Mouse (Mus musculus): Measurements from ENCODE around the gene Cdh4.

Cdh4 gene

DNA sequence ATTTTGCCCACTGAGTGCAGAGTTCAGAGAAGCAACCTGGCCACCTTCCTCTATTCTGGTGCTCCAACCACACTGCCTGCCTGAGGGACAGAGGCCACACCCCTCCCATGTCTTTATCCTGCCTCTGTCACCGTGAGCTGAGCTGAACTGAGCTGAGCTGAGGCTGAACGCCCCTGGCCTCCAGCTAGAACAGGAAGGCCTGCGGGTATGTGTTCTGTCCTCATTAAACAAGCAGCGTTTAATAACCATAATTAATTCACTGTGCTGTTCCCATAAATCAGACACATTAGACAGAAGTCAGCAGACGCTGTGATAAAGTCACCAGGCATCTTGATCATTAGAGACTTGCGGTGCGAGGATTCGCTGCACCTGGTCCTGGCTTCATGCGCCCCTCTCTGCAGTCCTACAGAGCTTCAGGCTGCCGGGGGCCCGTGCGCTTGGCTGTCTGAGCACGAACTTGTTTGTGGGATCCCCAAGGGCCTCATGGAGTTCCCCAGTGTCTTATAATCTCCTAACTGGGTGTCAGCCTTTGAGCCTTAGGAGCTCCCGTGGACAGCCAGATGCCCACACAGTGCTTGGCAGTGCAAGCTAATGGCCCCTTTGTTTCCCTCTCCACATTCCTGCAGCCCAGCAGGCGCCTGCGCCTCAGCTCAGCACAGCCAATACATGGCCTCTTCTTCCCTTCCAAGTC, 291.1 kb downstream of the Cdh4 start:
- DNase-seq (ENCODE audit: low spot score), result no peak

DNA sequence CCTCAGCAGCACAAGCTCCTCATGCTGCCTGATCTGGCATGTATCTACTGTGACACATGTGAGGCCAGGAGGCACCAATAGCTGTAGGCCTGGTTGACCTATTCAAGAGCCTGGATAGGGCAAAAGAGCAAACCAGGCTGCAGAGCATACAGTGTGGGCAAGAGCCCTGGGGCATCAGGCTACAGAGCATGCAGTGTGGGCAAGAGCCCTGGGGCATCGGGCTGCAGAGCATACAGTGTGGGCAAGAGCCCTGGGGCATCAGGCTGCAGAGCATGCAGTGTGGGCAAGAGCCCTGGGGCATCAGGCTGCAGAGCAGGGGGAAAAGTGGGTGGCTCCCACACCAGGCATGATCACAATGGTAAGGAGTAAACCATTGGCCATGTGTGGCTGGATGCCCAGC, 300.2 kb downstream of the Cdh4 start:
- no peak for DNase-seq (ENCODE audit: low spot score)

DNA sequence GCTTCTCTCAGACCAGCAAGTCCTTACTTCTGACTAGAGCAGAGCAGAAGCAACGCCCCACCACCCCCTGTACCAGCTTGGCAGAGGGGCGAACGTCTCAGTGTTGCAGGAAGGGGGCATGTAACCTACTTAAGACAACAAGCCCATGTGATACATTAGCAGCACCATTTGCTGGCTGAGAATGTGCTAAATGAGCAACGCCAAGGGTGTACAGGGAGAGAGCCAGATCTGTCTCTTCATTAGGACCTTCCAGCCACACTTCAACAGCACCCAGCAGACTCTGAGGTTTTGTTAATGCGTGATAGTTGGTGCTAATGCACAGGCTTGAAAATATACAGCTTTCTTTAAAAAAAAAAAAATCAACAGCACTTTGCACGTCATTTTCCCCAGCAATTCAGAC, 300.6 kb downstream of the Cdh4 start:
- DNase-seq (ENCODE audit: low spot score), result no peak

DNA sequence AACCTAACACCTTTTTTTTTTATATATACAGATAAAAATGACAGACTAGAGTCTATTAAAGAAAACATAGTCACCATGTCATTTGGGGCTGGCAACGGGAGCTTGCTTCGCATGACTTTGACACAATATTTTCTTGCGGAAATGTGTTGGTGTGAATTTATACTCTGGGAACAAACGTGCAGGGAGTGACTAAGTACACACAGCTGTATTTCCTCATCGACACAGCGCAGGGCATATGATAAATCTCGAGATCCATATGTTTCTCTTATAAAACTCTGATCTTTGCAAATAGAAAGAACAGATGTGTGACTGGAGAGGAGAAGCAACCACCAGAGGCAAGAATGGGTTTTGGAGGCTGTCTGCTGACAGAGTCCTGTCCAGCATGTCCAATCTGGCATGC, 304.3 kb downstream of the Cdh4 start:
- no peak for DNase-seq (ENCODE audit: low spot score)

DNA sequence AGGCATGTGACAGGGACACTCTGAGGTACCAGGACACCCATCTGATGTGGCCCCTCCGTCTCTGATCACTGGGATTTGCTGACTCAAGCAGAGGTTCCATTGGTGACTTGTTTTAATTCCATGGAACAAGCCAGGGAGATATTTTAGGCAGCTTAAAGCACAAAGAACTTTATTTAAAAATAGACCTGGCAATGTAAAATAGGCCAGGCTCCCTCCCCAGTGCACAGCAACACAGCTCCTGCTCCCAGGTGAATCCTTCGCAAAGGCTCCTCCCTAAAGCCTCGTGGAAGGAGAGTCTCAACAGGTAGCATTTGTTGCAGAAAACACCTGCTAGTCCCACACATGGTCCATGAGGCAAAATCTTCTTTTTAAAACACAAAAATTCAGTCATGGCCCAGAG, 307.2 kb downstream of the Cdh4 start:
- DNase-seq (ENCODE audit: low spot score), result no peak

DNA sequence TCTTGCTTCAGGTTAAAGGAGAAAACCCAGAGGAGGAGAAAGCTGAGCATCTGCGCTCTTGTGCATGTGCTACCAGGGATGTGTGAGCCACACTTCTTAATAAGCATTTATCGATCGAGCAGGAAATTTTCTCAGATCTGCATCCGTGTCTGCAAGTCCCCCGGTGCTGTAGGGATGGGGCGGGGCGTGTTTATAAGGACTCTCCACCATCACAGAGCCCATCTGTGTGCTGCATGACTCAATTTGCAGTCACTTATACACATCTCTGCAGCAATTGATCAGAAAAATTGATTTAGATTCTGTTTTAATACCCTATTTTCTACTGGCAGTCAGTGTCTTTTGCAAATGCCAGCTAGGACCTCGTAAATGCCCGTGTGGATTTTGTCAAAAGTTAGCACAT, 311.6 kb downstream of the Cdh4 start:
- no peak for DNase-seq (ENCODE audit: low spot score)

DNA sequence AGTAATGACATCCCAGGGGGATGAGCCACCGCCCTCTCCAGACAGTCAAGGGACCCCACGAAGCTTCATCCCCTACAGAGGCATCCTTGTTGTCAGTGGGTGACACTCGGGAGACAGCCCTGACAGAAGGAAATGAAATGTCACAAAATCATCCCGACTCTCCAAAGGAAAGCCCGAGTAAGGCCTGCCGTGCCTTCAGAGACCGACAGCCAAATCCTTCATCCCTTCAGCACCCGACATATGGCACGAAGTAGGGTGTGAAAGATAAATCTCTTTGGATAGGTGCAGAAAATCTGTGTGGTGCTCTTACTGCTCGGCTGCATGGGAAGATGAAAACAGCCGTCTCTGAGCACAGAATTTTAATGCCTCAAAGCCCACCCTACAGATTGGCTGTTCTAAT, 312.5 kb downstream of the Cdh4 start:
- DNase-seq (ENCODE audit: low spot score), result no peak

DNA sequence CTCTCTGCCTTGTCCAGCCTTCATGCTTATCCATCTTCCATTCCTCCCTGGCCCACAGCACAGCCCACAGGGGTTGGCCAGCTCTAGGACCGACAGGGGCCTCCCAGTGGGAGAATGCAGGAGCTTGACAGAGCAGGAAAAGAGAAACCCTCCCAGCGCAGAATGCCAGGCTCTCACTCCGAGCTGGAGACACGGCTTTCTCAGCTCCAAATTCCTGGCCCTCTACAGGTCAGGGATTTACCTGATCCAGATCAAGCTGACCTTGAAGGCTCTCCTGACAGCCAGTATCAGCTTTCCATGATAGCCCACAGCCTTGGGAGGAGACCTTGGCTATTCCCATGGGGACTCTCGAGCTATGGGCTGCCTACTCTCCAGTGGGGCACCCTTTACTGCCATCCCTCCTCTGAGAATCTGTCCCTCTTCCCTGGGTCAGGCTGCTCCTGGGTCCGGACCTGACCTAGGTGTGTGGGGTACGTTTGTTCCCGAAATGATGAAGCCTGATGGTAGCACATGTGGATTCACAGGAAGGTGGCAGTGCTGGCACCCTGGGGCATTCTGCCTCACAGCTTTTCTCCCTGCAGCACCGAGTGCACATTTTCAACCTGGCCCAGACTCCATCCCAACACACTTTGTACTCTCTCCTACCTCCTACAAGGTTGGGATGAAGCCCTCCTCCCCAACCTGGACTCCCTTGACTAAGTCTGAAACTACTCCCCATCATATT, 319.6 kb downstream of the Cdh4 start:
- DNase-seq (ENCODE audit: low spot score), result no peak

DNA sequence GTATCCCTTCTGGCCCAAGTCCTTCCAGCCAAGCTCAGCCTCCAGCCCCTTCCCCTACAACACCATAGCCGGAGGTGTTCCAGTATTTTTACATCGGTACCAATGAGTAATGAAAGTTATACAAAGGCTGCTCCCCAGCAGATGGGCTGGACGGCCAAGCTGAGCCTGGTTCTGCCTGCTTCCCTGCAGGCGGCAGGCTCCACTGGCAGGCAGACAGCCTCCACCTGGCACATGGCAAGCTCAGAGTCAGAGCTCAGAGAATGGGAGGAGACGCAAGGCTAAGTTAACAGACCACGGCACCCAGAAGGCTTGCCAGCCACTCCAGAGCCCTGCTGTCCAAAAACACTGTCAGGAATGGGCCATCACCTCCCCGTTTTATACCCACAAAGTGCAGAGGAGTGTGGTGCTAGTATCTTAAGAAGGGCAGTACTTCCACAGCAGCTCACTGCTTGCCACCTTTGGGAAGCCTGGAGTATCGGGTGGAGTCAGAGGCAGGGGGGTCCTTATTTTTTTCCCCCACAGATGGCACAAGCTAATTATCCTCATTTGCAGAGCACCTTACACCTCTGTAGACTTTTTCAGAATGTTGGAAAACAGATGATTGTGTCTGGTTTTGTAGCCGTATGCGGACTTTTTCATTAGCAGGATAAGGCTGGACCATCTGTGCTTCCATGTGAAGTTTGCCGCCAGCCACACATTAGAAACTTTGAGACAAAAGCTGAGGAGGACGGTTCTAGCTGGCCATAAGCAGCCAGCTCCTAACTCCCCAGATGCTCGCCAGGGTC, 320.5 kb downstream of the Cdh4 start:
- DNase-seq (ENCODE audit: low spot score), result no peak

DNA sequence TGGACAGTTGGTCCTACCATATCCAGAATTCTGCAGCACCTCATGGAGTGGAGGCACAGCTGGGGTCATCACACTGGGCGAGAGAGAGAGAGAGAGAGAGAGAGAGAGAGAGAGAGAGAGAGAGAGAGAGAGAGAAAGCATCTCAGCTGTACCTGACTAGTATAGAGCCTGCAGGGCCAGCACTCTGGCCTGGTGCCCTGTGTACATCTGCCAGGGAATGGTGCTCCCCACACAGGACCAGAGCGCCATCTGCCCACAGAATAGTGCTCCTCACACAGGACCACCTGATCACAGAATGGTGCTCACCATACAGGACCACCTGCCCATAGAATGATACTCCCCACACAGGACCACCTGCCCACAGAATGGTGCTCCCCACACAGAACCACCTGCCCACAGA, 322.2 kb downstream of the Cdh4 start:
- no peak for DNase-seq (ENCODE audit: low spot score)

DNA sequence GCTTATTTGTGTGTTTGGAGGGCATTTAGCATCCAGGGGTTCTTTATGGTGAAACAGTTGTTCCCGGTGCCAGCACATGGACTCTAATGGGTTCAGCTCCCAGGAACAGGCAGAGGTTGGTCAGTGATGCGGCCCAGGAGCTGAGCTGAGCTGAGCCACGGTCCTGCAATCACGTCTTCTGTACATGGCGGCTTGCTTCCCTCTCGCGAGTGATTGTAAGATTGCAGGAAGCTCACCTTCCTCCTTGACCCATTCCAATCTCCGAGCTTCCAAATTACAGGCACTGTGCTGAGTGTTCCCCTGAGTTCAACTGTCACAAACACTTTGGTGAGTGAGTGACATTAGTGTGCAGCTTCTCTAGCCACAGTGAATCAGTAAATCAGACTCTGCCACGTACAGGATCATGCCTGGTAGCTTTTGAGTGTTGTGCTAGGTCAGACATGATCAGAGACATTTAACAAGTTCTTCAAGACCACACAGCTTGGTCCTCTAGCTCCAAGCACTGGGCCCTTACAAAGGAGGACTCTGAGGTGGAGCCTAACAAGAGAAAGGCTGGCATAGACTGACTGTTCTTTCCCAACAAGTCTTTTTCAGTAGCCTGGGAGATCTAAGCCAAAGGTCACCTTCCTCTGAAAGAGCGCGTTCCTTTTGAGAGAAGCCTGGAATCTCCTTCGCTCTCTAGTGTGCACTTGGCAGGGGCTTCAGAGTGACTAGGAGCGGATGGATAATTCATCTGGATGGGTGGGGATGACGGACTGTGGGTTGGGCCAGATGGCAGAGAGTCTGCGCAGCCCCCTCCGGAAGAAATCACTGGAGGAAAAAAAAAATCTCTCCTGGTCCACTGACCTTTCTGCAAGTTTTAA, 324.7 kb downstream of the Cdh4 start:
- no peak for DNase-seq (ENCODE audit: low spot score)

DNA sequence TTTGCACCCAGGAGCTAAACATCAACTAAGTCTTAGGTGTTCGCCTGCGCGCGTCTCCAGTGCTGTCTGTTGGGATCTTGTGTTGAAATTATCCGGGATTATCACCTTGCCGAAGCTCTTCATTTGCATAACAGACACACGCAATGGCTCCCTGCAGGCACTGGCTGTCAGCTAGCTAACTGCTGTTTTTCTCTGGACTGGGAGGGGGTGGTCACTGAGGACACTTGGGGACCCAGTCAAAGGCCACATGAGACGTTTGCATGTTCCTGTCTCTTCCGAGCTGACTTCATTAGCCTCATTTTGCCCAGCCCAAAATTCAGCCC, 325.3 kb downstream of the Cdh4 start:
- DNase-seq (ENCODE audit: low spot score), result no peak

DNA sequence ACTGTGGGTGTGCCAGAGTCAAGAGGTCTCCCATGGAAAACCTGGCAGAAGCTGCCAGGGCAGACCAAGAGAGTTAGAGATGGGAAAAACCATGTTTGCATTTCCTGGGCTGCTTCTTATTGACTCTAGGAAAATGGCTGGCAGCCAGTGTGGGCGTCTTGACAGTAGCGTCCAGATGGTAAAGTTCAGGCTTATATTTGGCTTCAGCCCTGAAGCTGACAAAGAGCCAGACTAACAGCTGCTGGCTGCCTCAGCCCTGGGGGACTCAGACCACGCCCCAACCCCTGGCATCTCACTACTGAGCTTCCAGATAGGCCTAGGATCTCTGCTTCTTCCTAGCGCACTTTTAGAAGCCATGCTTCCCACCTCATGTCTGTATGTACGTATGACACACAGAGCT, 326.9 kb downstream of the Cdh4 start:
- peak; percentile 4 for DNase-seq (ENCODE audit: low spot score)

DNA sequence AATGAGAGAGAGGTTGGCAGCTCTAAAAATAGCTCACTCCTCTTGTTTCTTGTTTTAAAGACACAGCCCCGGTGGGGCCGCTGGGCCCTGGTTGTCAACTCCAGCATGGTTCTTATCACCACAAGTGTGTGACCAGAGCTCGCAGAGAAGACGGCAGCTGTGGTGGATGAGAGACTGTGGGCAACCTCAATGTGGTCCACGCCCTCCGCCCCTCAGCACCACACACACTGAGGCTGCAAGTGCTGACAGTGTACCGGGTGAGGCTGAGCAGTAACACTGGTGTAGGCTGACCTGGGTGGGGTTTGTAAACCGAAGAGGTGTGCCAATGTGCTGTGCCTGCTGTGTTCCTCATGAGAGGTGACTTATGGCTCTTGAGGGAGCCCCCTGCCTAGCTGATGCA, 327.7 kb downstream of the Cdh4 start:
- no peak for DNase-seq (ENCODE audit: low spot score)

DNA sequence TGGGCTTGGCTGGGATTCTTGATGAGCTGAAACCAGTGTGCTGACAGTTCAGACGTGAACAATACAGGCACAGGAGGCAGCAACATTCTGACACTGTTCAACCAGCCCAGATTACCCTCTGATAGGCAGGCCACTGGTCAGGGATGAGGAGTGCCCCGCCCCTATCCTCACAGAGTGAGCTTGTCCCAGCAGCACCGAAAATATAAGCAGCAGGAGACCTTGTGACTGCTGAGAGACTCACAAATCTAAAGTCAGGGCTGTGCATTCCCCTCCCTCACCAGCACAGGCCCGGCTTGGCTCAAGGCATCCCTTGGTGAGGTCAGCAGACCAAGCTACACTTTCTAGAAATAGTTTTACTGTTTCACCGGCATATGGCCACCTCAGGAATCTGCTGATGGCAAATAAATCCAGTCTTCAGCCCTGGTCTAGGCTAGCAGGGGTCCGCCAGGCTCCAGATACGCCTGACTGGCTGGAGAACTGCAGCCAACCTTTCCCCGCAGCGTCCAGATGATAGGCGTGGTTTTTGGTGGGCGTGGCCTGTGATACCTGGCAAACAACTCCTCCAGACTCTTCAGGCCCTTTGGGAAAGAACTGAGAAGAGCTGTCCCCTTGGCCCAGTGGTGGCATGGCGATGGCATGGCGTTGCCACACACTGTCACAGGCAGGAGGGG, 332.3 kb downstream of the Cdh4 start:
- DNase-seq (ENCODE audit: low spot score), result no peak

DNA sequence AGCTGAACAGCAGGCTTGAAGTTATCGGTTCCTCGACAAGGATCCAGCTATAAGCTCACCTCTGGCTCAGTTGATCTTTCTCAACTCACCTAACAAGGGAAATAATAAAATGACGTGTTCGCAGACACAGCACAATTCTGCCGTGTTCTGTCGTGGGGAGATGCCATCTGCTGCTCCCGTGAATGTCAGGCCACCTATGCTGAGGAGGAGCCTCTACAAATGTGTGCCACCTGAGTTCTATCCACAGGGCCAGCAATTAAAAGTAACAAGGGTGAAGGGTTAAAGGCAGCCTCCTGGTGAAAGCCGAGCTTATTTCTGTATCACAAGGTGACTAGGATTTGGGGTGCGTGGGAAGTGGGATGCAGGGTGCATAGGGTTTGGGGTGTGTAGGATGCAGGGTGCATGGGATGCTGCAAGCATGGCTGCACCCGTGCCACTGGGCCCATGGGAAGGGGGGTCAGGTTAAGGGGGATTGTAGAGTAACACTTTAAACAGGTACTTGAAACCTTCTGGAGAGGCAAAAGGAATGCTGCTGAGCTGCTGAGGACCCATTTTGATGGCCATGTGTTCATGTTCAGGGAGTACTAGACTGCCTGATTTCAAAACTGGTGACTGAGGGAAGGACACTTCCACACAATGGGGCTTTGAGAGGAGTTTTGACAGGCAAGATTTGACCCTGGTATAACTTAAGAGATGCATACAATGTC, 333.9 kb downstream of the Cdh4 start:
- no peak for DNase-seq (ENCODE audit: low spot score)

DNA sequence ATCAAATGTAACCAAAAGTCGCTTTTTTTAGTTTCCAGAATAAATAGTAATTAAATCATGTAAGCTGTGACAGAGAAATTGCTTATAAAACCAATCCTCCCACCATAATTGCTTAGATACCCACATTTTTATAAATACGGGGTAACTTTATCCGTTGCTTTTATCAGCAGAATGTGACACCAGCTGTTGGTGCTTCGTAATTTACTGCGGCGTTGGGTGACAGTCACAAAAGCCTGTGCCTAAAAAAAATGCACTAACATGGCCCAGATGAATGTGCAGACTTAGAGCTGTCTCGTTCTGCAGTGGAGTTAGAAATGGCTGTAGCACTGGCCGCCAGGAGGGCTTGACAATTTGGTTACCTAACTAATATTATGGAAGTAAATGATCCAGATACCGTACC, 337.0 kb downstream of the Cdh4 start:
- DNase-seq (ENCODE audit: low spot score), result no peak

DNA sequence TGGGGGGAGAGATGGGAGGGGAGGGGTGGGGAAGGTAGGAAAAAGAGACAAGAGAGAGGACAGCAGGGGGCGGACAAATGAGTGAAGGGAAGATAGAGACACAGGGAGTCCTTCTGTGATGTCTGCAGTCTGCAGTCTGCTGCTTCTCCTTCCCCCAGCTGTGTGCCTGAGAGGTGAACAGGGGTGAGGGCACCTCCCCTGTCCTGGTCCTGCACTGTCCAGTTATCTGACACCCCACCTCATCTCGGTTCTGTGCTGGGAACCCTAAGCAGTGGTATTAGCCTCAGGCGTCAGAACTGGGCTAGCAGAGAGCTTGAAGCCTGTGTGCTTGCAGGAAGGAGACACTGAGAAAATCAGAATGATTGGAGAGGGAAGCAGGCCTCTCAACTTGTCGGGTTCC, 338.7 kb downstream of the Cdh4 start:
- DNase-seq (ENCODE audit: low spot score), result no peak

DNA sequence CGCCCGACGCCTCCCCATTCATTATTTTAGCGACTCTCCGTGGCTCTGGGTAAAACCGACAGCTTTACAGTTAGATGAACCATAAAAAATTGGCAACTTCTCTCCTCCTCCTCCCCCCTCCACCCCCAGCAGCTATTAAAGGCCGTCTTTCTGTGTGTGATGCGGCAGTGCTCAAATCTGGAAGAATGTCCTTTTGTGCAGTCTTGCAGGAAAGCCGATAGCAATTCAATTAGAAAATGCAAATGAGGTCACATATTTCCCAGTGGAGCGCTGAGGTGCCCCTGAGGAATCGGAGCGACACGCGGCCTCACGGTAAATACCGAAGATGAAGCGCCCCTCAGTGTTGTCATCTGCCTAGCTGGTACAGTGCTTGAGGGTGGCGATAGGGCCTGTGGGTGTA, 345.0 kb downstream of the Cdh4 start:
- no peak for DNase-seq (ENCODE audit: low spot score)

DNA sequence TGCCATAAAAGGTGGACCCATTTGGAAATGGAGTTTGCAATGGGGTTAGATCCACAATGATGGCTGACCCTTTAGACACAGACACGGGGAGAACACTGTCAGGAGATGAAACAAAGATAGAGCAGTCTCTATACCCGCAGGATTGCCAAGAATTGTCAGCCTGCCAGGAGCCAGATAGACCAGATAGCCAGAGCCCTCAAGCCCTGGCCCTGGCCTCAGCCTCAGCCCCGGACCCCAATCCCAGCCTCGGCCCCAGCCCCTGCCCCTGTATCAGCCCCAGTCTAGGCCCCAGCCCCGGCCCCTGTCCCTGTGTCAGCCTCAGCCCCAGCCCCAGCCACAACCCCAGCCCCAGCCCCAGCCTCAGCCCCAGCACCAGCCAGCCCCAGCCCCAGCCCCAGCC, 345.6 kb downstream of the Cdh4 start:
- DNase-seq (ENCODE audit: low spot score), result no peak

DNA sequence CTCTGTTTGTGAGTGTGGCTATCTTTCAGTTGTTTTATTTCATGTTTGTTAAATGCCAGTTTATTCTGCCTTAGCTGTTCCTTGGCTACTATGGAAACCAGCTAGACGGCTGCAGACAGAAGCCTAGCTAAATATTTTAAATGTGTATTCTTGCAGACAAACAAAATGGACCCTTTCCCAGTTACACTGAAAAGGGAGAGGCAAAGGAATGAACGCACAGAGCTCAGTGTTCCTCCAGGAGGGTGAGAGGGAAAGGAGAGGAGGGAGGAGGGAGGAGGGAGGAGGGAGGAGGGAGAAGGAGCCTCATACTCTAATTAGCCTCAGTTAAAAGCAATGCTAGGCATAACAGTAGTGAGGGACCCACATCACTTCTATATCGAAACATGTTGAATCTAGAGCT, 348.5 kb downstream of the Cdh4 start:
- DNase-seq (ENCODE audit: low spot score), result no peak
